Mouse (Mus musculus) heart, postnatal 0 days (tissue): ENCODE measurements around the gene Lilrb4a. TPM values are rescaled to one million over a fixed set of nuclear protein-coding genes. Genes with fewer than 3 reads are reported as not detected.

Experiments used
- ATAC-seq: fragments of 200-750 bp; cut with Nextera tagmentation; 2 replicates; pipeline ENCODE4 v1.8.0; 2017; ENCODE audit warnings: low read depth, moderate number of reproducible peaks, moderate library complexity; ENCODE audit not compliant: insufficient read depth
- DNase-seq: peaks from one replicate; pipeline ENCODE4 v3.0.0-alpha.2; 2016; ENCODE audit warnings: low spot score
- H3K27ac ChIP-seq: fragments of 300-500 bp; sonication (generic); 2 replicates; pipeline ENCODE4 v1.5.1; 2014; ENCODE audit warnings: low read depth, mild to moderate bottlenecking
- H3K27me3 ChIP-seq: fragments of 300-500 bp; sonication (generic); 2 replicates; pipeline ENCODE4 v1.6.1; 2014; ENCODE audit warnings: low read length, mixed read lengths; ENCODE audit not compliant: control insufficient read depth, insufficient read depth
- H3K36me3 ChIP-seq: fragments of 300-500 bp; sonication (generic); replicated peaks from 2 replicates; pipeline ENCODE4 v1.6.1; 2014; ENCODE audit warnings: low read length, mixed read lengths; ENCODE audit not compliant: control insufficient read depth, insufficient read depth
- H3K4me1 ChIP-seq: fragments of 300-500 bp; sonication (generic); 2 replicates; pipeline ENCODE4 v1.6.1; 2014; ENCODE audit warnings: antibody characterized with exemption; ENCODE audit not compliant: control insufficient read depth, insufficient read depth
- H3K4me2 ChIP-seq: fragments of 300-500 bp; sonication (generic); 2 replicates; pipeline ENCODE4 v1.6.1; 2014; ENCODE audit warnings: low read depth, mild to moderate bottlenecking, low read length, moderate library complexity
- H3K4me3 ChIP-seq: fragments of 300-500 bp; sonication (generic); 2 replicates; pipeline ENCODE4 v1.5.1; 2014; ENCODE audit warnings: low read depth, low read length
- H3K9ac ChIP-seq: fragments of 300-500 bp; sonication (generic); replicated peaks from 2 replicates; pipeline ENCODE4 v1.6.1; 2014; ENCODE audit warnings: low read depth, low read length, mixed read lengths
- H3K9me3 ChIP-seq: fragments of 300-500 bp; sonication (generic); replicated peaks from 2 replicates; pipeline ENCODE4 v1.6.1; 2016; ENCODE audit warnings: low read length; ENCODE audit not compliant: control insufficient read depth
- CTCF ChIP-seq: IDR thresholded peaks from 2 replicates; pipeline ENCODE4 v1.5.1; 2016; ENCODE audit warnings: antibody characterized with exemption, control low read depth, low read depth
- EP300 ChIP-seq: IDR thresholded peaks from 2 replicates; pipeline ENCODE4 v1.6.1; 2016; ENCODE audit warnings: antibody characterized with exemption, low read depth
- WGBS: fragments of 180-500 bp; shearing (Covaris S2); extraction: QIAGEN DNeasy Blood & Tissue Kit; methylation state at CpG from one replicate; pipeline ENCODE4 v1.1.7; 2014; 5-methylcytosine and 5-hydroxymethylcytosine counted together
- polyA plus RNA-seq: library from polyadenylated mRNA; unstranded; fragments of >200 nt; fragmentation: Nextera tagmentation; extraction: Ambion mirVana; gene quantifications from 2 replicates; pipeline ENCODE4 v1.2.1, GENCODE M21; 2015
- total RNA-seq: library from RNA; depleted of rRNA; stranded (reverse); fragments of >200 nt; gene quantifications from 2 replicates; pipeline ENCODE4 v1.2.3, GENCODE M21; 2014; ENCODE audit warnings: low replicate concordance

Gene Lilrb4a
- total and polyA plus RNA-seq, 2 experiments from 2014 or later, result 2.1 to 9.0 TPM

DNA sequence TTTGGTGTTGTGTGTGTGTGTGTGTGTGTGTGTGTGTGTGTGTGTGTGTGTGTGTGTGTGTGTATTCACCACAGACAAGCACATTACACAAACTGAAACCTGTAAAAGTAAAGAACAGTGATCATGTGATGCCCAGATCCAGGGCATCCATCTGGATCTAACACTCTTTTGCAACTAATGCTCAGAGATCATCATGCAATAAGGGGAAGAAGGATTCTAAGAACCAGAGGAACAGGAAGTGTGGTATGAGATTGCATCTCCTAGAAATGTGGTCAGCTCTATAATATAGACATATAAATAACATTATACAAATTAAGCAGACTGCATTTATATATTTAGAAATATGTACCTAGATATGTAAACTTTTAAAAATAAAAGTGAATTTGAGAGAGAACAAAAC is 29.3 kb downstream of the Lilrb4a start:
- TF ChIP-seq EP300, result no peak
- no peak for TF ChIP-seq CTCF
- Histone ChIP-seq H3K36me3 (no peaks in the 10 kb centered on the region), H3K4me1 (no peaks in the 10 kb centered on the region), H3K4me3 (no peak overlapping the region), H3K9ac (no peak overlapping the region), H3K27ac (no peak overlapping the region), H3K9me3 (no peaks in the 10 kb centered on the region), H3K4me2 (no peak overlapping the region), H3K27me3 (no peaks in the 10 kb centered on the region)
- no peak for ATAC-seq
- no peak for DNase-seq

DNA sequence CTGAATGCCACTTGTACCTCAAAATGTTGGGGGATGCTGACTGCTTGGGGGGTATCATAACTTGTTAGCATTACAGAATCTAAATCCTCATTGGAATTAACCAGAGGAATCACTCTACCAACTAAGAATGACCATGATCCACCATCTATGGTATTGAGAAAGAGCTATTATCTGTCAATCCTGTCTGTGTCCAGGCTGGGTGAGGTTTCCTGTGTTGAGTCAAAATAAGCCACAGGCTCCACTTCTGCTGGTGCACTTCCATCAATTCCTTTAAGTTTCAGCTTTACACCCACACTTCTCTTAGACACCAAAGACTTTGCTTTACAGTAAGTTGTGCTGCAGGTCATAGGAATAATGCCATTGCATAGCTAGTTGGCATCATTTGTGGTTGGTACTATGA is 30.7 kb downstream of the Lilrb4a start:
- ATAC-seq (no peak), DNase-seq (no peak)
- Histone ChIP-seq H3K27ac (no peak overlapping the region), H3K27me3 (no peaks in the 10 kb centered on the region), H3K9me3 (no peaks in the 10 kb centered on the region), H3K9ac (no peak overlapping the region), H3K36me3 (no peaks in the 10 kb centered on the region), H3K4me1 (no peaks in the 10 kb centered on the region), H3K4me2 (no peak overlapping the region), H3K4me3 (no peak overlapping the region)
- no peak for TF ChIP-seq EP300
- no peak for TF ChIP-seq CTCF

DNA sequence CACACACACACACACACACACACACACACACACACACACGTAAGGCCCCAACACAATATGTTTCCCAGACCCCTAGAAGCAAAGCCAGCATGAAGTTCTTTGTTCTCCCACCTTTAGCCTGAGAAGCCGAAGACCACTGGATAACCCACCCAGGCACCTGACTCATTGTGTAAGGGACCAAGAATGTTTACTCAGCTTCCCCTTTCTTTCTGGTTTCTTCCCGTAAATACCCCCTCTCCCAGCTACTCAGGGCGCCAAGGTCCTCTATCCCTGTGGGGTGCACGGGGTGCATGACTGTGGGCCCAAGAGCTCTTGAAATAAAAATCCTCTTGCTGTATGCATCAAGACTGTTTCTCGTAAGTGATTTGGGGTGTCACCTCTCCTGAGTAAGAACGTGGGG is 35.3 kb downstream of the Lilrb4a start:
- 61% methylated on average over 7 of the region's 7 CpGs for WGBS
- no peaks in the 10 kb centered on the region for H3K4me1 ChIP-seq

DNA sequence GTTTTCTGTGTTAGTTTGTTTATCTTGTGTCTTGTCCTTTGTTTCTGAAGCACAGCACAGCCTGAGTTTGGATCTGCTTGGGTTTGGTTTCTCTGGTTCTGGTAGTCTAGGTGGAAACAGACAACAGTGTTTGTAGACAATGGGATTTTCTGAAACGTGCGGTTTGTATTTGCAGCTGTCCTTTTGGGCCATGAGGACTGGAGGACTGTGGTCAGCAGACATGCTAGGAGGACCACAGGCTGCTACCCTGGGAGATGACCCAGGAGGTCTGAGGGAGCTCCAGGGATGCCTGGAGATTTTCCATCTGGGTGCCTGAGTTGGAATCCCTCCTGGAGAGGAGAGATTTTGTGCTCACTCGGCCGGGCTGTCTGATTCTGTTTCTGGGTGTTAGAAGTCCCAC is 35.9 kb downstream of the Lilrb4a start:
- ATAC-seq, result no peak
- DNase-seq, result no peak
- TF ChIP-seq CTCF (no peak), EP300 (no peak)
- Histone ChIP-seq H3K4me1 (no peaks in the 10 kb centered on the region), H3K36me3 (no peaks in the 10 kb centered on the region), H3K27me3 (no peaks in the 10 kb centered on the region), H3K9me3 (no peaks in the 10 kb centered on the region), H3K9ac (no peak overlapping the region), H3K27ac (no peak overlapping the region), H3K4me3 (no peak overlapping the region), H3K4me2 (no peak overlapping the region)
- WGBS, result 62% methylated on average over 4 of the region's 4 CpGs

More for the DNA sequence above, 35.3 kb downstream of the Lilrb4a start:
- TF ChIP-seq EP300 (no peak), CTCF (no peak)
- Histone ChIP-seq H3K9ac (no peak overlapping the region), H3K4me3 (no peak overlapping the region), H3K36me3 (no peaks in the 10 kb centered on the region), H3K27me3 (no peaks in the 10 kb centered on the region), H3K27ac (no peak overlapping the region), H3K4me2 (no peak overlapping the region), H3K9me3 (no peaks in the 10 kb centered on the region)
- DNase-seq, result no peak
- ATAC-seq, result no peak

DNA sequence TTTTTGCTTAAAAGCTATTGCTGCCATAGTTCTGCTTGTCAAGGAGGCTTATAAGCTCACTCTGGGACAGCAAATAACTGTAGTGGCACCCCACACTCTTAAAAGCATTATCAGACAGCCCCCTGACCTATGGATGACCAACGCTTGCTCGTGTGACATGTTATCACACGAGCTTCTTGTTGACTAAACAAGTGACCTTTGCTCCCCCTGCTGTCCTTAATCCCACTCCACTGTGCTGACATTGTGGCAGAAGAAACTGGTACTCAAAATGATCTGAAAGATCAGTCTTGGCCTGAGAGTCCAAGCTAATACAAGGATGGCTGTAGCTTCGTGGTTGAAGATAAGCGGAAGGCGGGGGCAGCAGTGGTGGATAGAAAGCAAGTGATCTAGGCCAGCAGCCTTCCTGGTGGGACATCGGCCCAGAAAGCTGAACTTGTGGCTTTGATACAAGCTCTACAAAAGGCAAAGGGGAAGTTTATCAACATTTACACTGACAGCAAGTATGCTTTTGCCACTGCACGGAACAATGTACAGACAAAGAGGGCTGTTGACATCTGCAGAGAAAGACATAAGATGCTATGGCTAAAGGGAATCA is 38.2 kb downstream of the Lilrb4a start:
- no peak overlapping the region for H3K27ac ChIP-seq
- H3K36me3 ChIP-seq, result no peaks in the 10 kb centered on the region
- no peak overlapping the region for H3K9ac ChIP-seq
- H3K4me2 ChIP-seq, result no peak overlapping the region; the same call in 1 of the 2 replicates
- DNase-seq, result no peak
- ATAC-seq, result no peak
- H3K4me1 ChIP-seq, result no peaks in the 10 kb centered on the region
- TF ChIP-seq EP300 (no peak), CTCF (no peak)
- H3K27me3 ChIP-seq, result no peaks in the 10 kb centered on the region
- WGBS, result 35% methylated on average over 8 of the region's 8 CpGs
- no peaks in the 10 kb centered on the region for H3K9me3 ChIP-seq
- H3K4me3 ChIP-seq, result no peak overlapping the region

DNA sequence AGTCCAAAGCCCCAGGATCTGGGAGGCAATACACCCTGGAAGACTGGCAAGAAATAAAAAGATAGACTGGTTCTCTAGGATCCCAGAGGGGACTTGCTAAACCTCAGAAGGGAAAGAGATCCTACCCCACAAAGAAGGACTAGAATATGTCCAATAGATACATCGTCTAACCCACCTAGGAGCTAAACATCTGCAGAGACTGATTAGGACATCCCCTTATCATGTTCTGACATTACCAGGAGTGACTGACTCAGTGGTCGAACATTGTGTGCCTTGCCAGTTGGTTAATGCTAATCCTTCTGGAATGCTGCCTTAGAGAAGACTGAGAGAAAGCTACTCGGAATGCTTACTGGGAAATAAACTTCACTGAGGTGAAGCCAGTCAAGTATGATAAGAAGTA is 38.7 kb downstream of the Lilrb4a start:
- DNase-seq (no peak), ATAC-seq (no peak)
- Histone ChIP-seq H3K27ac (no peak overlapping the region), H3K4me2 (no peak overlapping the region), H3K4me3 (no peak overlapping the region), H3K4me1 (no peaks in the 10 kb centered on the region), H3K9ac (no peak overlapping the region), H3K9me3 (no peaks in the 10 kb centered on the region), H3K27me3 (no peaks in the 10 kb centered on the region), H3K36me3 (no peaks in the 10 kb centered on the region)
- TF ChIP-seq EP300 (no peak), CTCF (no peak)
- WGBS, result 31% methylated on average over 3 of the region's 3 CpGs
